Mouse (Mus musculus): Measurements from ENCODE around the gene Adamts18.
"Not testable (repeated sequence)": the region's sequence is repeated elsewhere in the genome, so short reads cannot be mapped to it uniquely, and the experiment has no call there.

Adamts18 gene

DNA sequence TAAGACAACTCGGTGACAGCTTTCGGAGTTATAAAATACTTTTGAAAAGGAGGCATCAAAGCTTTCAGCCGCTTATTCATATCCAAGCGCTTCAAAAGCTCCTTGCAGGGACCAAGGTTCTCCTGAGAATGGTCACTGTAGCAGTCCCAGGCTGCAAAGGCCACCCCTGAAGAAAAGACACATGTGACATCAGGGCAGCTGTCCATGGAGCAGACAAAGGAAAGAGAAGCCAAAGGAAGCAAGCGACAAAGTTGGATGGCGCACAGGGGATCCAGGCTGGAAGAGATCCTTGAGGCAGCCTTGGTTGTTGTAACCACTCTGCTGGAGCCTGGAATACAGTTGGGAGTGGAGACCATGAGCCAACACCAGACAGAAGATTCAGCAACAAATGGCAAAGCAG lies 10.3 kb downstream of the Adamts18 start:
- no peak for DNase-seq (ENCODE audit: low spot score)

DNA sequence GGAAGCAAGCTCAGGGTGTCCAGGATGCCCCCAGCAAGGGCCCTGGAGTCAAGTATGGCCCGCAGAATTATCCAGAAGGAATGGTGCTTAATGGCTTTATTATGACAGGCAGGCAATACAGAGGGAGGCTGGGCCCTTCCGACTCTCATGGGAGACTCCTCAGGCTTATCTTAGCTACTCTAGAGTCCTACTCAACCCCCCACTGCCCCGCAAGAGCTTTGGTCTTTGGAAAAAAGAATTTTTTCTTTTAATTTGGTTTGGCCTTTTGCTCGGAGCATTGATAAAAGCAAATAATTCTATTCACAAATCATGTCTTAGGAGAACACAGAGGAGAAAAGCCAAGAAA lies 11.0 kb downstream of the Adamts18 start:
- no peak for DNase-seq (ENCODE audit: low spot score)

DNA sequence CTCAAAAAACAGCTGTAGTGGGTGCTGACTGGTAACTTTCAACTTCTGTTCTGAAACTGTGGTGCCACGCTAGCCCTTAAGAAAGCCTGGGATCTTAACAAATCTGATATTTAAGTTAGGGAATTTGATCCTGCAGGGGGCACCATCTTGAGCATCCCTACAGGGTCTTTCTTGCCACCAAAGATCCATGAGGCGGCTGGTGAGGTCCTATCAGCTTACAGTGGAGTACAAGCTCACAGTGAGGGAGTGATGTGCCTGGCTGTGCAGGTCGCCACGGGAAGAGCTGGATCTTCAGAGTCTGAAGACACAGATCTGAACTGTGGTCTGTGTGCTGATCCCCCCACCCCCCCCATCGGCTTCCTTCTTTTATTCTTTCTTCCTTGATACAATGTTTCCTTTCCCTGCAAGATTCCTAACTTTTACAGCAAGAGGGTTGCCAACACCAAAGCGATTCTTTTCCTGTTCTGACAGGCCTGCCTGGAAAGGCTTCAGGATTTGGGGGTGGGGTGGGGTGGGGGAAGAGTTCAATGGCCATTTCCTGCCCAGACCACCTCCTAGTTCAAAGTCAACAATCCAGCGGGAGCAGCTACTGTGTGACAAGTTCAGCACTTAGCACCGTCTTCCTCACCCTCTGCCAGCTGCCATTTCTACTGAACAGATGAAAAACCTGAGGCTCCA lies 11.5 kb downstream of the Adamts18 start:
- DNase-seq (ENCODE audit: low spot score) = no peak

DNA sequence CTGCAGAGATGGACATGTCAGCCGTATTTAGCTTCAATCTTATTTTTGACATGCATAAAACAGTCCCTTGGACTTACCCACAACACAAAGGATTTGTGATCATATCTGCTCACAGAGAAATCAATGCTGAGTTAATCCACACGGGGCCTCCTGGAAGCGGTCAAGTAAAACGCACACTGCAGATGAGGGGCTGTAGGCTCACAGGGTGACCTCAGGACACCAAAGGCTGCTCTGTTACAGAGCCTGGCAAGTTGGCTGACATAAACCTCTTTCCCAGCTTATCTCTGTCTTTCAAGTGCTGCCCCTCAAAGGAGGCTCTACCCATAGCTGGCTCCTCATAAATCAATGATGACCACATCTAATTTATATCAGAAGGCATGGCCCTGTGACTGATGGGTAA lies 14.9 kb downstream of the Adamts18 start:
- no peak for DNase-seq (ENCODE audit: low spot score)

DNA sequence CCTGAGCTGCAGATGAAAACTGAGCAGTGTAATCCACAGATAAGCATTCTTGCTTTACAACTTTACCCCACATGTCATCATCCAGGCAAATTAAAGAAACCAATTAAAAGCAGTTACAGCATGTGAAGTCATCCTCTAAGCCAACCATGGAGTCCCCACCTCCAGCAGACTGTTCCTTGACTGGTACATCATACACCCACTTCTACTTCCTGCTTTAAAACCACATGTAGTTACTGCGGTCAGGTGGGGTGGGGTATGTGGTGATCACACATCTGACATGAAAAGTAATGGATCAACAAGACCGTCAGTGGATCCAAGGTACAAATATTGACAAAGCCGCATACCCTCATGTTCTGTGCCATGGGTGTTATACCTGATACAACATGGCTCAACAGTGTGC lies 21.3 kb downstream of the Adamts18 start:
- DNase-seq (ENCODE audit: low spot score) = no peak

DNA sequence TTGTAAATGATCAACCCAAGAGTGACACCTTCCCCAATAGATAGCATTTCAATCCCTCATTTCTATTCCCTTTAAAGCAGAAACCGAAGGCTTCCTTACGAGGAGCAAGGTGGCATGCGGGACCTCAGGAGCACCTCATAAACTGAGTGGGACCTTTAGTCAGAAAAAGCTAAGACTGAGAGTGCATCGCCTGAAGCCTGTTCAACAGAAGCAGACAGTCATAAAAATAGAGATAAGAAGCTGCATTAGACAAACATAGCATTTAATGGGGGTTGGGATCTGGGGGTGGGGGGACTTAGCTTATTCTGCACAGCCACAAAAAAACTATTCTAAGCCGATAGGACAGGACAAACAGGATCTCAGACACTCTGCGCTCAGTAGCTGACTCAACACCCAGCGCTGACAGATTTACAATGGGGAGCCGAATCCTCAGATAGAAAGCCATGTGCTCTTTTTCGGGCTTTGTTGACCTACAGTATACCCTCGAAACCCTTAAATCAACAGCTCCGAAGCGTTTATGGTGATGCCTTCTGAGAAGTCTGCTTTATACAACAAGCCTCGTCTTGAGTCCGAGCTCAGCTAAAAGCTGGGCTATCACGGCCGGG lies 27.5 kb downstream of the Adamts18 start:
- peak; percentile 24 for DNase-seq (ENCODE audit: low spot score)

DNA sequence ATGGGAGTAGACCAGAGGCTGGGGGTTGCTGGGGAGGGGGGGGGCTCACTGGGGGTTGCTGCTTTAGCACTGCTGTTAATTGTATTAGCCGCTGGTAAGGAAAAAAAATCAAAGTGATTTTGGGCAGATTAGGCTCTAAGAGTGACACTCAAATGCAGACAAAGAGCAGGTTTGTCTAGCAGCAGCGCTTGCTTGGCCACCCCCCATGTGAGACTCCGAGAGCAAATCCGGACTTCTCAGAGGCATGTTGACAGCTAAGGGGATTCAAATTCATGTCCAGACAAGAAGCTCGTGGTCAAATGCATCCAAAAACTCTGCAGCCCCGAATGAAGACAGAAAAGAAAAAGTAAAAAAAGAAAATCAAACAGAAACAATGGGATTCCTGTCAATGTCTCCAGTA lies 34.6 kb downstream of the Adamts18 start:
- no peak for DNase-seq (ENCODE audit: low spot score)

DNA sequence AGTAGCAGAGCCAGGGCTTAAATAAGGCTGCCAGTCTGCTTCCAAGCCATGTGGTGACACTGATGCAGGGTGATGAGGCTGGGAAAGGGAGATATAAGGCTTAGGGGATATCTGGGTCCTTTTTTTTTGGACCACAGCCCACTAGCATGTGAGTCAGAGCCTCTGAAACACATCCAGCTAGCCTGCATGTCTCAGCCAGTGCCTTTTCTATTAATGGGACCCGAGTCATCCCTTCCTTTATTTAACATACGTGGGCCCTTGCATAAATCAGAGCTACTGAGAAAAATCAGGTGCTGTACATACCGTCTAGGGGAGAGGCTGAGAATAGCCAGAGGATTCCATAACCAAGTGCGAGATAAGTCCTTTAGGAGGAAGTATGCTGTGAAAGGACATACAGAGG lies 37.0 kb downstream of the Adamts18 start:
- DNase-seq (ENCODE audit: low spot score) = no peak

DNA sequence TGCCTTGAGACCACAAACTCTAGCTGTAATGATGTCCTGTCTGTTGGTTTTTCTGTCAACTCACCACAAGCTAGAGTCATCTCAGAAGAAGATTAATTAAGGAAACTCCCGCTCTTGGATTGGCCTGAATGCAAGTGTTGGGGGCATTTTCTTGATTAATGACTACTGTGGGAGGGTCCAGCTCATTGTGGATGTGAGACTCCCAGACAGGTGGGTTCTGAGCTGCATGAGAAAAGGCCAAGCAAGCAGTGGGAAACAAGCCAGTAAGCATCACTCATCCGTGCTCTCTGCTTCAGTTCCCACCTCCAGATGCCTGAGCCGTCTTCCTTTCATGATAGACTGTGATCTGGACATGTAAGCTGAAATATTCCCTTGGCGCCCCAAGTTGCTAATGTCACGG lies 38.6 kb downstream of the Adamts18 start:
- no peak for DNase-seq (ENCODE audit: low spot score)

DNA sequence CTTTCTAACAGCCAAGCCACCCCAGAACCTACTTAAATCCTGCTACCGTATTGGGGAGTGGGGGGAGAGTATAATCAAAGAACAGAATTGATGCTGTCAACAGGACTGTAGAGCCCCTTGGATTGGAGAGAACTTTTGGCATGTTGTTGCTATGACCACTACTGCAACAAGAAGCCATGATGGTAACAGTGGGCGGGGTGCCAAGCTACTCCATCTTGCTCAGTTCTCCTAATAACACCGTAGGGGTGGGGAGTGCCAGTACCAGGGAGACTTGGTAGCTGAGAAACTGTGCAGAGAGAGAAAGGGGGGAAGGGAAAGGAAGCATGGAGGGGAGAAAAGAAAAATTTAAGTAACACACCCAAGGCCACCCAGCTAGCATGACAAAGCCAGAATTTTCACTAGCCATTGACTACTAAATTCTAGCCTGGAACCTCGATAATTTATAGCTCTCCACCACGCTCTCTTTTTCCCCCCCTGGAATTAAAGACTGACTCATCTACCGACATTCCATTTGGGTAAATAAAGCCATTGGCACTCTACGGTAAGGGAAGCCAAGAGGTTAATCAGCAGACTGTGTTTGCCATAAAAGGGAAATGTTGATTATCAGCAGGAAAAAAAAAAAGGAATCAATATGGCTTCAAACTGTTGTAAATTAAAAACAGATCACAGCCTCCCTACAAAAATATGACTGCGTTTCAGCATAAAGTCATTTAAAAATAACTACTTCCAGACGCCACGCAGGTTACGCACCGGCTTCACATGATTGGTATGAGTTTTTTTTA lies 44.5 kb downstream of the Adamts18 start:
- no peak for DNase-seq (ENCODE audit: low spot score)

DNA sequence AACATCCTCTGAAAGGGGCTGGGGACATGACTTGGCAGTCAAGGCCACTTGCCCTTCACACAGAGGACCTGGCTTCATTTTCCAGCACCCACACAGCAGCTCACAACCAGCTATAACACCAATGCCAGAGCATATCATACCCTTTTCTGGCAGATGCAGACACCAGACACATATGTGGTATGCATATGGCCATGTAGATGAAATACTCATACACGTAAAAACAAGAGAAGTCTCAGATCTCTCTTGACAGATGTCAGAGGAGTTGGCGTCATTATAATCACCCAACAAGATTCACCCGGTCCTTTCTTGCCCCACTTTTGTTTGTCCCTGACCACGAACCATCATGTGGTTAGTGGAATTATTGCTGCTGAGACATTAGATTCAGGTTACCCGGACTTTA lies 47.0 kb downstream of the Adamts18 start:
- DNase-seq (ENCODE audit: low spot score) = no peak

DNA sequence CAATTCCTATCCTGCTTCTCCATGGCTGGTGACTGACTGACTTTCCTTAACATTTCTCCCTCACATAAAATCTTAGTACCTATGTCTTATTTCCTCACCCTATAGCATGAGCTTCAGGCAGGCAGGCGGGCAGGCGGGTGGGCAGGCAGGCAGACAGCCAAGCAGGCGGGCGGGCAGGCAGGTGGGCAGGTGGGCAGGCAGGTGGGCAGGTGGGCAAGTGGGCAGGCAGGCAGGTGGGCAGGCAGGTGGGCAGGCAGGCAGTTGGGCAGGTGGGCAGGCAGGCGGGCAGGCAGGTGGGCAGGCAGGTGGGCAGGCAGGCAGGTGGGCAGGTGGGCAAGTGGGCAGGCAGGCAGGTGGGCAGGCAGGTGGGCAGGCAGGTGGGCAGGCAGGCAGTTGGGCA lies 48.0 kb downstream of the Adamts18 start:
- DNase-seq (ENCODE audit: low spot score) = not testable (repeated sequence)

DNA sequence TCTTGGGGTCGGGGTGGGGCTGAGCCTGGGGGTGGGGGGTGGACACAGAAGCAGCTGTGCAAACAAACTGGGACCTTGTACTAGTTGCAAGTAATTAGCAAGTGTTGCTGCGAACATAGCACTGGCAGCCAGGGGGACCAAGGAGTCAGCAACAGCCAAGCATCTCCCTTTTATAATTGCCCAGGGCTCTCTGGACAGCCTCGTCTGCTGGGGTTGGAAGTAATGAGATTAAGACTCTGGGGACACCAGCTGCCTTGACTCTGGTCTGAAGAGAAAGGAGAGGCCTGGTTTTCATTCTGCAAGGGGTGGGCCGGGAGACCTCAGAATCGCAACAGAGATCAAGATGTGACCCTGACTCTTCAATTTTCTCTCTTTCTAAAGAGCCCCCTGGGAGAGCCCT lies 49.0 kb downstream of the Adamts18 start:
- no peak for DNase-seq (ENCODE audit: low spot score)

DNA sequence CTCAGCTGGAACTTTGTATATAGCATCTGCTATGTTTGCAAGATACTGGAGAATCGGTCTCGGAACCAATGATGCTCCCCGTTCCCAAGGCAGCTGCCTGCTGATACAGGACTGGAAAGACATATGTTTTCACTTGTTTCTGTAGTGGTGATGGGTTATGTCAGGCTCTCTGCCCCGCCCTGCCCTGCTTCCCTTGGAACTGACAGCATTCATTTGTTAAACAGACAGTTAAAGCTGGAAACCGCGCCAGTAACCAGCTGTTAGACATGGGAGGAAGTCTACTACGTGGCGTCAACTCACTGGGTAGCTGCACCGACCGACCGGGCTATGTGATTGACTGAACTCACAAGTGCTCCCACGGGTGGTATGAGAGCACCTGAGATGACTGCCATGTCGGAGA lies 56.7 kb downstream of the Adamts18 start:
- no peak for DNase-seq (ENCODE audit: low spot score)

DNA sequence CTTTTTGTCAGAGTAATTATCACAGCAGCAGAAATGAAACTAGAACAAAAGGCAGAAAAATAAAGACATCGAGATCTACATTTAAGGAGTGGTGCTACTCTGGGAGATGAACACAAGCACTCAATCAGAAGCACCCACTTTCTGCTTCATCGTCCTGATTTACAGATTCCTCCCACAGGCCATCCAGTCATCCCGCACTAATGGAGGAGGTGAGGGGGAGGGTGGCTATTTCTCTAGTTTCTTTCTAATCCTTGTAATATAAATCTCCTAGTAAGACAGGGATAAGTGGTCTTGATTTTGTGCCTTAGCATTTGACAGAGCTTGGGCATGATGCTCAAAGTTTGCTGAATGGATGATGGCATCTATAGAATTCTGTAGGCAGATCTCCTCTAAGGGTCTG lies 57.5 kb downstream of the Adamts18 start:
- no peak for DNase-seq (ENCODE audit: low spot score)

DNA sequence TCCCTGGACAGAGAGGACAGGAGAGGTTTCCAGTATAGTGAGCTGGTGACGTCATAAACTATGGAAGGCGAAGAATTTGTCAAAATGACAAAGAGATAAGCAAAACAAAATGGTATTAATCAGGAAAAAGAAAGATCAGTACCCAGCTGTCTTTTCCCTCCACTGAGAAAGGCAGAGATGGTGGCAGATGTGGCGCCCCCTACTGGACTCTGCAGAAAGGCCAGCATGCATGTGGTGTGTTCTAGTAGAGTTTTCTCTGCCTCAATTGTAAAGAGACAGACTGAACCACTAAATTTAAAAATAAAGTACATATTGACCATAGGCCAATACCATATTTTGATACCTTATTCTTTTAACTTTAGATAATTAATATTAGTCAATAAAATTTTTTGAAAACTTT lies 64.8 kb downstream of the Adamts18 start:
- no peak for DNase-seq (ENCODE audit: low spot score)

DNA sequence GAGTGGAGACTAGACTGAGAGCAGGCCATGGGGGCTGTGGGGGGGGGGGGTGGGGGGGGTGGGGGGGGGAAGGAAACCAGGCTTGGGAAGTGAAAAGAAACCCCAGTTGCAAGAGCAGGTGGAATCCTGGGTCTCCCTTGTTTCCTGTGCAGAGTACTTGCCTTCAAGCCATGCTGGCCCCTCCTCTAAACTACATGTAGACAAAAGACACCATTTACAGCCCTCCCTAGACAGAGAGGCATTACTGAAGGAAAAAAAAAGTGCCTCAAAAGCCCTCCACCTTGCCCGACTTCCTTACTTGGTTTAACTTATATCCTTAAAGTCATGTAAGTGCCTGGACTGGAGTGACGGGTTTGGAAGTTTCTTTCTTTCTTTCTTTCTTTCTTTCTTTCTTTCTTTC lies 67.0 kb downstream of the Adamts18 start:
- no peak for DNase-seq (ENCODE audit: low spot score)

DNA sequence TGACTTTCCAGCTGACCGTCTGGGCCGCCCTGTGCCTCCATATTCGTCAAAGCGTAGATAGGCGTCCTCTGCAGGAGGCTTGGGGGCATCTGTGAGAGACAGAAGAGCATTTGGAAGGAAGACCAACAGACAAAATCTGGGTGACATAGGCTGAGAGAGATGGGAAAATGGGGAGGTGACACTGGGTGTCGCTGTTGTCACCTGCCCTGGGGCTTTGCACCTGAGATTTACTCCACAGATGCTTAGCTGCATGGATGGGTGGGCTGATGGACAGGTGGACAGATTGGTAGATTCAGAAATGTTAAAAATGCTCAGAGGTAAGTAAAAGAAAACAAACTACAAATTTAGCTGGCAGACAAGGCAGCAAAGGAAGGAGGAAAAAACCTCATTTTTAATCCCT lies 73.2 kb downstream of the Adamts18 start:
- no peak for DNase-seq (ENCODE audit: low spot score)

DNA sequence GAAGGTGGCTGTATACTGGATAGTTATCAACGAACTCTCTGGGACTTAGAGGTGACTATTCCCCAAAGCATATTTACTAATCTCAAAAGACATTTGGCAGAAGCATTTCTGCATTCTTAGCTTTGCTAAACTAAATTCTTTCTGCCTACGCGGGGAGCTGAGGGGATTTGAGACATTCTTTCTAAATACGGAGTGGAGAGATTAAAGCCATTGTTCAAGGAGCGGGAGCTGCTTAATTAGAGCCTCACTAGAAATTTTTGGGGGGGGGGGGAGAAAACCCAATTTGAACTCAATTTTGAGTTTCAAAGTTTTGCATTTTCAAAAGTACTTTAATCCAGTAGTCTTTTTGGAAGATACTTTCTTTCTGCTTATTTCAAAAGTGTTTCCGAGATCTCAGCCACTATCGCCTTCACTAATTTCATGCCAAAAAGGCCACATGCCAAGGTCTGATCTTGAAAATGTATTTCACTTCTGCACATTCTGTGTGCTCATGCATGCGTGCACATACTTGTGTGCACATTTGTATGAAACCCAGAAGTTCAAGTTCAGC lies 79.6 kb downstream of the Adamts18 start:
- DNase-seq (ENCODE audit: low spot score) = no peak

DNA sequence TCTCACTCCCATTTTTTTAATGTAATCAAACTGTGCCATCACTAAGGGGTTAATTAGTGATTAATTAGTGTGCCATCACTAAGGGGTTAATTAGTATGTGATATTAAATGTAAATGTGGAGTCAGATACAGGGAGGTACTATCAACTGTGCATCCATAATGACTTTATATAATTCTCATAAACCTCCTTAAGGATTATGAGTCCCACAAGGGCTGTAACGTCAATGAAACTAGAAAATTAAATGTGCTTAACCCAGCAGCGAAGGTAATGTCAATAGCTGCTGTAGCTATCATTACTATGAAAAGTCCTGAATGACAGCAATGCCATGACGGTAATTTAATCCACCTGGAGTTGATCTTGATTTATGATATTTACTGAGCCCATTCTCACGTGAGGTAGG lies 83.4 kb downstream of the Adamts18 start:
- no peak for DNase-seq (ENCODE audit: low spot score)

DNA sequence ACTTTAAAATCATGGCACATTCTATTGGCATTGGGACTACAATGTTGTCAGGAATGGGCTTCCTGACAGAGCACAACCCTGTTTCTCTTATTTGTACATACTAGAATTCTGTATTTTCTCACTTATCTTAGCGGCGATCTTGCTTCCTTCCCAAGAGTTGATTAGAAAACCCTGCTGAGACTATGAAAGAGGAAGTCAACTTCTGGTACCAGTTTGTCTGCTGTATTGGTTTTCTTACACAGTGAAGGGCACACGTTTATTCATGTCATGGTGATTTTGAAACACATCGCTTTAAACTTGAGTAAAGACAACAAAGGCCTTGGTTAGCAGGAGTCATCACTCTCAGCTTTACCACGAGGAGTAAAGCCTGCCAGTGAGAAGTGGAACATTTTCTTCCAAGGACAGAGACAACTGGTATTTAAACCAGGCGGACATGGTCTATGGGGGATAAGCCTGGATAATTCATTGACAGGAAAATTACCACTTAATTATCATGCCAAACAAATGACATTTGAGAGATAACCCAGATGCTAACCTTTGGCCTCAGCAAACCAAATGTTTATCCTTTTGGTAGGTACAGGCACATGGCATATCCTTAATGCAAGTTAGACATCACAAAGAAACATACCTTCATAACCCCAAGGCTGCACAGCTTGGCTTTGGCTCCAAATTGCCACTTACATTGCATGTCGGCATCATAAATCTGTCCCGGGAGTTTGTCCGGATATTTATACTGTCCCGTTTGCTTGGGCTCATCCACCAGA lies 84.8 kb downstream of the Adamts18 start:
- no peak for DNase-seq (ENCODE audit: low spot score)

DNA sequence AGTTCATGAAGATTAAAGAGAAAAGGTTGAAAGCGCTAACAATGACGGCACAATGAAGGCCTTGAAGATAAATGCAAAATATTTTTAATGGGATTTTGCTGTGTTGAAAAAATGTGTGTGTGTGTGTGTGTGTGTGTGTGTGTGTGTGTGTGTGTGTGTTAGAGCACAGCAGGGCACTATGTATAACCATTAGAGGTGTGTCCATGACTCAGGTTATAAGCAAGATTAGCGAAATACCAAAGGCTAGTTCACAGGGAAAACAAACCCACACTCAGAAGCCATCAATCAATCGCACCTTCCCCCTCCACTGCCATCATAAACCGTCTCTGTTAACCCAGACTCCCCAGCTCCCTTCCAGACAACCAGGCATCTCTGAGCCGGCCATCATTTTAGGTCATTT lies 86.4 kb downstream of the Adamts18 start:
- no peak for DNase-seq (ENCODE audit: low spot score)

DNA sequence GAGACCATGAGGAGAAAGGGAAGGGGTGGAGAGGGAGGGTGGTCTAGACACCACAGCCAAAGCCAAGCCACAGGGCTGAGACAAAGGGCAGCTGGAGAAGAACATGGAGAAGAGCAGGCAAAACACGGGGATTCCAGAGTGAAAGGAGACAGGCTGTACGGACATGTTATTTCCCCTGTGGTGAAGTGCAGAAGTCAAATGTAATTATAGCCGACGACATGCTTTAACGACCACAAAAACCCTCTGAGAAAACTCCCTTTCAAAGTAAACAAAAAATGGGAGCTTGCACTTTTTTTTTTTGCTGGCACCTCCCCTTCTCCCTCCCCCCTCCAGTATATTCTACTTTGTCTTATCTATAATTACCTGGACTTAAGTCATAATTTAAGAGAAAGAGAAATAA lies 92.7 kb downstream of the Adamts18 start:
- no peak for DNase-seq (ENCODE audit: low spot score)
